Mouse (Mus musculus): ENCODE measurements around the gene Ppp1r14b.

Ppp1r14b gene

GRCm38 (mm10) chr19:6995255-6995991 lies 20.7 kb downstream of the Ppp1r14b start:
- peak; percentile 26 for DNase-seq

- peak; percentile 70 for DNase-seq
These were observed 21.2 kb downstream of the Ppp1r14b start, which contains the start of the genes Nudt22 and Trpt1 for GRCm38 (mm10) chr19:6996006-6996405. TSS of gene Nudt22 (minus strand) at chr19:6996117. TSS of gene Trpt1 (plus strand) at chr19:6996131.

- peak; percentile 47 for DNase-seq
These were observed 23.0 kb downstream of the Ppp1r14b start for GRCm38 (mm10) chr19:6997721-6998290.

- no peak for DNase-seq
These were observed 24.7 kb downstream of the Ppp1r14b start for GRCm38 (mm10) chr19:6999360-7000063.

GRCm38 (mm10) chr19:7006892-7007593 lies 32.3 kb downstream of the Ppp1r14b start:
- DNase-seq, result no peak

- DNase-seq, result no peak
These were observed 37.7 kb downstream of the Ppp1r14b start for GRCm38 (mm10) chr19:7012426-7012825.

- no peak for DNase-seq
These were observed 39.2 kb downstream of the Ppp1r14b start for GRCm38 (mm10) chr19:7013984-7014383.

GRCm38 (mm10) chr19:7014481-7015135 lies 39.8 kb downstream of the Ppp1r14b start:
- DNase-seq, result no peak

GRCm38 (mm10) chr19:7017541-7018457 lies 43.0 kb downstream of the Ppp1r14b start:
- DNase-seq, result peak; percentile 71

- DNase-seq, result peak; percentile 37
These were observed 43.8 kb downstream of the Ppp1r14b start for GRCm38 (mm10) chr19:7018546-7018945.

- peak; percentile 91 for DNase-seq
These were observed 44.4 kb downstream of the Ppp1r14b start, which contains the start of gene Fermt3 for GRCm38 (mm10) chr19:7019191-7019590. TSS of gene Fermt3 (minus strand) at chr19:7019469.

GRCm38 (mm10) chr19:7020224-7020641 lies 45.5 kb downstream of the Ppp1r14b start:
- peak; percentile 83 for DNase-seq
